Mouse (Mus musculus) liver, embryonic 15.5 days (tissue): Measurements from ENCODE around the gene Map3k6. TPM values are rescaled to one million over a fixed set of nuclear protein-coding genes. Genes with fewer than 3 reads are reported as not detected.
A peak's percentile ranks its signal among the peaks of the same experiment; 100 is the strongest.

ENCODE experiments used
- ATAC-seq: fragments of 200-750 bp; cut with Nextera tagmentation; 2 replicates; pipeline ENCODE4 v1.8.0; 2017; ENCODE audit warnings: moderate number of reproducible peaks, mild to moderate bottlenecking, moderate library complexity; ENCODE audit not compliant: insufficient read depth
- H3K27ac ChIP-seq: fragments of 300-500 bp; sonication (generic); replicated peaks from 2 replicates; pipeline ENCODE4 v1.5.1; 2015; ENCODE audit warnings: mild to moderate bottlenecking, inconsistent platforms
- H3K27me3 ChIP-seq: fragments of 300-500 bp; sonication (generic); 2 replicates; pipeline ENCODE4 v1.6.1; 2015; ENCODE audit warnings: mild to moderate bottlenecking, inconsistent platforms
- H3K36me3 ChIP-seq: fragments of 300-500 bp; sonication (generic); replicated peaks from 2 replicates; pipeline ENCODE4 v1.6.1; 2015; ENCODE audit warnings: moderate library complexity, mild to moderate bottlenecking, inconsistent platforms
- H3K4me1 ChIP-seq: fragments of 300-500 bp; sonication (generic); replicated peaks from 2 replicates; pipeline ENCODE4 v1.6.1; 2015; ENCODE audit warnings: inconsistent platforms
- H3K4me2 ChIP-seq: fragments of 300-500 bp; sonication (generic); 2 replicates; pipeline ENCODE4 v1.6.1; 2015; ENCODE audit warnings: moderate library complexity, mild to moderate bottlenecking, inconsistent platforms
- H3K4me3 ChIP-seq: fragments of 300-500 bp; sonication (generic); replicated peaks from 2 replicates; pipeline ENCODE4 v1.5.1; 2015; ENCODE audit warnings: mild to moderate bottlenecking, inconsistent platforms
- H3K9ac ChIP-seq: fragments of 300-500 bp; sonication (generic); 2 replicates; pipeline ENCODE4 v1.6.1; 2015; ENCODE audit warnings: moderate library complexity, mild to moderate bottlenecking, inconsistent platforms
- H3K9me3 ChIP-seq: fragments of 300-500 bp; sonication (generic); replicated peaks from 2 replicates; pipeline ENCODE4 v1.6.1; 2016; ENCODE audit warnings: inconsistent platforms
- WGBS: fragments of 180-500 bp; shearing (Covaris S2); methylation state at CpG from one replicate; pipeline ENCODE4 v1.1.7; 2015; ENCODE audit warnings: mixed read lengths; ENCODE audit not compliant: insufficient replicate concordance; 5-methylcytosine and 5-hydroxymethylcytosine counted together
- polyA plus RNA-seq: library from polyadenylated mRNA; unstranded; fragments of >200 nt; fragmentation: Nextera tagmentation; extraction: Ambion mirVana; gene quantifications from 2 replicates; pipeline ENCODE4 v1.2.1, GENCODE M21; 2015

Gene Map3k6
- polyA plus RNA-seq, 1 experiment from 2014 or later = 2.0 TPM

- Histone ChIP-seq H3K36me3 (no peaks in the 10 kb centered on the region), H3K4me2 (no peak overlapping the region), H3K9ac (no peak overlapping the region), H3K27me3 (peaks cover 73% of the 10 kb centered on the region), H3K4me1 (peaks cover 17% of the 10 kb centered on the region), H3K27ac (no peak overlapping the region), H3K4me3 (no peak overlapping the region), H3K9me3 (no peaks in the 10 kb centered on the region)
- WGBS = 59% methylated on average over 6 of the region's 6 CpGs
- no peak for ATAC-seq
Observed at GRCm38 (mm10) chr4:133255392-133255791, 14.8 kb downstream of the Map3k6 start.

GRCm38 (mm10) chr4:133256820-133257219, 16.2 kb downstream of the Map3k6 start:
- ATAC-seq = no peak
- peaks cover 10% of the 10 kb centered on the region; the same call in 1 of the 2 replicates for H3K4me1 ChIP-seq

GRCm38 (mm10) chr4:133257230-133257629, 16.6 kb downstream of the Map3k6 start:
- Histone ChIP-seq H3K4me2 (peak overlapping the region; percentile 15; the same call in 1 of the 2 replicates), H3K4me3 (no peak overlapping the region), H3K36me3 (no peaks in the 10 kb centered on the region), H3K4me1 (peaks cover 12% of the 10 kb centered on the region; the same call in 1 of the 2 replicates), H3K9me3 (no peaks in the 10 kb centered on the region), H3K9ac (no peak overlapping the region), H3K27ac (no peak overlapping the region), H3K27me3 (peaks cover 54% of the 10 kb centered on the region)
- ATAC-seq = no peak
- WGBS = 42% methylated on average over 12 of the region's 12 CpGs

More at GRCm38 (mm10) chr4:133256820-133257219, 16.2 kb downstream of the Map3k6 start:
- Histone ChIP-seq H3K36me3 (no peaks in the 10 kb centered on the region), H3K4me3 (no peak overlapping the region), H3K4me2 (peak overlapping the region; percentile 15; the same call in 1 of the 2 replicates), H3K9me3 (no peaks in the 10 kb centered on the region), H3K27ac (no peak overlapping the region), H3K27me3 (peaks cover 59% of the 10 kb centered on the region), H3K9ac (no peak overlapping the region)
- WGBS = 35% methylated on average over 24 of the region's 24 CpGs

GRCm38 (mm10) chr4:133257798-133258408, 17.3 kb downstream of the Map3k6 start:
- Histone ChIP-seq H3K4me2 (no peak overlapping the region), H3K36me3 (no peaks in the 10 kb centered on the region), H3K27ac (no peak overlapping the region), H3K4me1 (peaks cover 17% of the 10 kb centered on the region), H3K27me3 (peaks cover 48% of the 10 kb centered on the region), H3K9me3 (no peaks in the 10 kb centered on the region), H3K4me3 (no peak overlapping the region), H3K9ac (no peak overlapping the region)
- 0 out of 2 replicates have a peak, but pooled peaks have one; percentile 22 for ATAC-seq
- 63% methylated on average over 12 of the region's 12 CpGs for WGBS

DNA sequence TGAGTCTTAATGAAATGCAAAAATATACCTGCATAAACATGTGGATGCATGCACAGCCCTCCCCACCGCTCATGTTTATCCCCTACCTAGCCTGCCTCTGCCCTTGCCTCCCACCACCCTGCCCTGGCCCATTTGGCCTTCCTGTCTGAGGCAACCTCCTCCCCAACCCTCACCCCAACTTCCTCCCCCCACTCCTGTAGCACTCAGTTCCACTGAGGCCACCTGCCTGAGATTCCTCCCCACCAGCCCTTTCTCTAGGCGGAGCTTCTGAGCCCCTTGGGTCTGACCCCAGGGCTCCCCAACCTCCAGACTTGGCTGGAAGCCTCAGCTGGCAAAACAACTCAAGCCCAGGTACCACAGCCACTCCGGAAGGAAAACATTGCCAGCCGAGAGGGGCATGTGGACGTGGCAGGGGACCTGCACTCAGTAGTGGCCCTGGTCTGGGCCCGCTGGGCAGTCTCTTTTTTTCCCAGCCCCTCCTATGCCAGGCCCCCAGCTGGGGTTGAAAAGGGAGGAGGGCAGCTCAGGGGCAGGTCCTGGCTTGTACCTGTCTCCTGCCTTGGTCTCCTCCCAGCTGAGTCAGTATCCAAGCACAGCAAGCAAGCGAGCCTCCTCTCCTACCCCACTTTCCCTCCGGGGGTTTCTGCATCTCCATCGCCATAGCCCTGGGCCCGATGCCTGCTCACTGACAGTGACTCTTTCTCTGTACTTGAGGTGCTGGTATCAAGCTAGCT, 21.2 kb downstream of the Map3k6 start:
- ATAC-seq = no peak
- Histone ChIP-seq H3K4me2 (peak overlapping the region; percentile 35), H3K4me3 (no peak overlapping the region), H3K9me3 (no peaks in the 10 kb centered on the region), H3K27ac (no peak overlapping the region), H3K27me3 (peaks cover 18% of the 10 kb centered on the region), H3K36me3 (peaks cover 25% of the 10 kb centered on the region), H3K9ac (no peak overlapping the region), H3K4me1 (peaks cover 16% of the 10 kb centered on the region)
- WGBS = 44% methylated on average over 10 of the region's 10 CpGs

- H3K27me3 ChIP-seq = peaks cover 13% of the 10 kb centered on the region
- 38% methylated on average over 7 of the region's 7 CpGs for WGBS
- no peak for ATAC-seq
- peak overlapping the region; percentile 35 for H3K4me2 ChIP-seq
- no peak overlapping the region for H3K9ac ChIP-seq
- peaks cover 15% of the 10 kb centered on the region for H3K4me1 ChIP-seq
- peaks cover 31% of the 10 kb centered on the region for H3K36me3 ChIP-seq
- H3K9me3 ChIP-seq = no peaks in the 10 kb centered on the region
- no peak overlapping the region; the same call in 1 of the 2 replicates for H3K4me3 ChIP-seq
- H3K27ac ChIP-seq = no peak overlapping the region
Observed at GRCm38 (mm10) chr4:133262375-133262765, 21.8 kb downstream of the Map3k6 start.

GRCm38 (mm10) chr4:133262882-133263281, 22.3 kb downstream of the Map3k6 start, which contains the start of gene Sytl1:
TSS of gene Sytl1 (minus strand) at chr4:133263113.
- 30% methylated on average over 7 of the region's 7 CpGs for WGBS
- Histone ChIP-seq H3K4me2 (peak within 1 kb of the TSS; percentile 35), H3K27ac (no peak within 1 kb of the TSS), H3K9ac (no peak within 1 kb of the TSS), H3K27me3 (peaks cover 8% of the 10 kb centered on the region; the same call in 1 of the 2 replicates), H3K9me3 (no peaks in the 10 kb centered on the region), H3K36me3 (peaks cover 36% of the 10 kb centered on the region), H3K4me3 (no peak within 1 kb of the TSS; the same call in 1 of the 2 replicates), H3K4me1 (peaks cover 15% of the 10 kb centered on the region)
- ATAC-seq = peak; percentile 10; the same call in 1 of the 2 replicates

- H3K9ac ChIP-seq = no peak overlapping the region
- H3K27me3 ChIP-seq = 0 out of 2 replicates have a peak, but pooled peaks cover 5% of the 10 kb centered on the region
- no peak overlapping the region for H3K4me2 ChIP-seq
- no peak overlapping the region for H3K27ac ChIP-seq
- H3K9me3 ChIP-seq = no peaks in the 10 kb centered on the region
- peaks cover 45% of the 10 kb centered on the region for H3K36me3 ChIP-seq
- 66% methylated on average over 5 of the region's 5 CpGs for WGBS
- H3K4me3 ChIP-seq = no peak overlapping the region
- no peak for ATAC-seq
- peaks cover 15% of the 10 kb centered on the region for H3K4me1 ChIP-seq
Observed at GRCm38 (mm10) chr4:133263756-133264155, 23.1 kb downstream of the Map3k6 start.

GRCm38 (mm10) chr4:133264559-133264958, 23.9 kb downstream of the Map3k6 start:
- ATAC-seq = no peak
- Histone ChIP-seq H3K27ac (0 out of 2 replicates have a peak overlapping the region, but pooled peaks have one; percentile 0), H3K9me3 (no peaks in the 10 kb centered on the region), H3K36me3 (peaks cover 53% of the 10 kb centered on the region), H3K4me3 (no peak overlapping the region), H3K4me2 (no peak overlapping the region), H3K4me1 (peaks cover 15% of the 10 kb centered on the region), H3K9ac (no peak overlapping the region), H3K27me3 (no peaks in the 10 kb centered on the region)
- WGBS = 57% methylated on average over 2 of the region's 2 CpGs

DNA sequence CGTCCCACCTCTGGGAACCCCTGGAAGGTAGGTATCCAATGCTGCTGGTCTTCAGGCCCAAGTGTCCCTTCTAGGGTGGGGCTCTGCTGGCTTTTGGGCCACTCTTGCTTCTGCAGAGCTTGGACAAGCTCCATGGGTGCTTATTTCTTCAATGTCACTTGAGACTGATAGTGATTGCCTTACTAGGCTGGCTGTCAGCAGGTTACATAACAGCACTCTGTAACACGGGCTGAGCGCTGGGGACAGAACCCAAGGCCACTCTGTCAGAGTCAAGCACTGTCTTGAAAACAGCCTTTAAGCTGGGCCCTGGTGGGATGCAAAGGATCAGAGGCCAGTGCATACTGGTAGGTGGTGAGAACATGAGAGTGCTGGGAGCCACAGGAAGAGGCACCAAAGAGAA, 24.7 kb downstream of the Map3k6 start:
- WGBS = 79% methylated on average over 3 of the region's 3 CpGs
- no peak overlapping the region for H3K4me3 ChIP-seq
- no peaks in the 10 kb centered on the region for H3K27me3 ChIP-seq
- peaks cover 60% of the 10 kb centered on the region for H3K36me3 ChIP-seq
- H3K9me3 ChIP-seq = no peaks in the 10 kb centered on the region
- H3K4me2 ChIP-seq = no peak overlapping the region
- no peak for ATAC-seq
- peaks cover 18% of the 10 kb centered on the region for H3K4me1 ChIP-seq
- no peak overlapping the region for H3K27ac ChIP-seq
- H3K9ac ChIP-seq = no peak overlapping the region

- Histone ChIP-seq H3K4me1 (peaks cover 18% of the 10 kb centered on the region), H3K36me3 (peaks cover 65% of the 10 kb centered on the region)
- 81% methylated on average over 4 of the region's 4 CpGs for WGBS
Observed at GRCm38 (mm10) chr4:133265759-133266158, 25.1 kb downstream of the Map3k6 start.

More at GRCm38 (mm10) chr4:133265759-133266158, 25.1 kb downstream of the Map3k6 start:
- Histone ChIP-seq H3K4me3 (no peak overlapping the region), H3K27me3 (no peaks in the 10 kb centered on the region), H3K4me2 (no peak overlapping the region), H3K27ac (no peak overlapping the region), H3K9ac (no peak overlapping the region), H3K9me3 (no peaks in the 10 kb centered on the region)
- ATAC-seq = no peak
